Mouse (Mus musculus): ENCODE measurements around the gene Rhbdf1.

DNA sequence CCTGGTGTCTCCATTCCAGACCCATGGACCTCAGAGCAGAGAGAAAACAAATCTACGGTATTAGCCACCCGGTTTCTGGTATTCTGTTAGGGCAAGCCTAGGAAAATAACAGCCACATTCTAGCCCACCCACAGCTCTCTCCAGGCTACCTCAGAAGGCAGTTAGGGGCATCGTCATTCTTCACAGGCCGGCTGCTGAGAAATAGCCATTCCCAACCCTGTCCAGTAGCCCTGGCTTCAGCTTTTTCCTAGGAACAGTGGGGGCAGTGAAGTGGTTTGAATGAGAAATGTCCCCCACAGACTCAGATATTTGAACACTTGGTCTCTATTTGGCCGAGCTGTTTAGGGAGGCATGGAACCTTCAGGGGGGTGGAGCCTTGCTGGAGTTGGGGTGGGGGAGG lies 32.7 kb downstream of the Rhbdf1 start:
- TF ChIP-seq FLI1 (IDR thresholded peaks at IDR 0.05; ENCODE audit: low read length) (no peak), GATA1 (IDR thresholded peaks at IDR 0.05; ENCODE audit: borderline replicate concordance, low read length) (no peak)
